Mouse (Mus musculus) left cerebral cortex, adult 2 months (tissue): ENCODE results near the gene Nudt17. TPM values are rescaled to one million over a fixed set of nuclear protein-coding genes. Genes with fewer than 3 reads are reported as not detected.
"Not testable (repeated sequence)": the region's sequence is repeated elsewhere in the genome, so short reads cannot be mapped to it uniquely, and the experiment has no call there.

Experiments used
- DNase-seq, 2 experiments: peaks; one replicate each; pipeline ENCODE4 v3.0.0; 2021 to 2022; ENCODE audit warnings: low spot score in 2 of 2, mixed read lengths in 1 of 2; ENCODE audit errors: extremely low spot score in 1 of 2
- H3K27ac ChIP-seq: fragments of 200-600 bp; 2 replicates; pipeline ENCODE4 v1.8.1; 2022
- H3K4me3 ChIP-seq: fragments of 200-600 bp; 2 replicates; pipeline ENCODE4 v1.8.1; 2022
- CTCF ChIP-seq: fragments of 200-600 bp; IDR thresholded peaks from 2 replicates; pipeline ENCODE4 v1.8.1; 2022; ENCODE audit warnings: antibody characterized with exemption, mild to moderate bottlenecking, moderate library complexity
- intact Hi-C: fragments of 180-260 bp; cut with DNase I; formaldehyde crosslinking; loops from one replicate; pipeline ENCODE4 v1.15.1; 2025
- long read RNA-seq, 2 experiments: library from polyadenylated mRNA; stranded (forward); transcript quantifications; one replicate each; pipeline ENCODE4 v2.0.0; 2021; ENCODE audit warnings: borderline mapping rate in 2 of 2
- total RNA-seq, 2 experiments: library from RNA; stranded (reverse); gene quantifications; 2 replicates each; pipeline ENCODE4 v1.2.3; 2021

Nudt17 gene
- total RNA-seq: 10 to 100 TPM in 1 of 2 experiments, 1 to 10 TPM in 1; 8.7 to 10.4 TPM
- long read RNA-seq, experiment 1, partial matches to known transcripts: 0 of 4 reads
- long read RNA-seq, experiment 1, other reads (novel, unspliced or antisense): 2 of 4 reads
- long read RNA-seq, experiment 2, partial matches to known transcripts: 0 of 1 reads
- long read RNA-seq, experiment 2, other reads (novel, unspliced or antisense): 1 of 1 reads

- Histone ChIP-seq H3K4me3 (peak within 1 kb of the TSS; percentile 63), H3K27ac (peak within 1 kb of the TSS; percentile 60)
- peak; percentile 100 for TF ChIP-seq CTCF
- DNase-seq: peak; percentile 81 to 90
- intact Hi-C loops: no loop called here
Observed at GRCm38 (mm10) chr3:96707903-96708683, at the start of gene Nudt17. Gene Nudt17, minus strand, starts transcription at chr3:96708562.

- no peak for DNase-seq
Observed at GRCm38 (mm10) chr3:96757691-96758090, 49.3 kb upstream of the Nudt17 start.

GRCm38 (mm10) chr3:96755935-96756334 lies 47.6 kb upstream of the Nudt17 start:
- intact Hi-C loops: no loop called here
- no peak for TF ChIP-seq CTCF

More at GRCm38 (mm10) chr3:96757691-96758090, 49.3 kb upstream of the Nudt17 start:
- Histone ChIP-seq H3K4me3 (no peak overlapping the region), H3K27ac (no peak overlapping the region)
- no peak for TF ChIP-seq CTCF
- intact Hi-C loops: no loop called here

GRCm38 (mm10) chr3:96746829-96747228 lies 38.5 kb upstream of the Nudt17 start:
- TF ChIP-seq CTCF: no peak
- intact Hi-C loops: no loop called here
- H3K27ac ChIP-seq: no peak overlapping the region
- H3K4me3 ChIP-seq: no peak overlapping the region
- no peak for DNase-seq

More at GRCm38 (mm10) chr3:96755935-96756334, 47.6 kb upstream of the Nudt17 start:
- Histone ChIP-seq H3K27ac (no peak overlapping the region), H3K4me3 (no peak overlapping the region)
- no peak for DNase-seq

GRCm38 (mm10) chr3:96744348-96744747 lies 36.0 kb upstream of the Nudt17 start:
- Histone ChIP-seq H3K27ac (no peak overlapping the region), H3K4me3 (no peak overlapping the region)
- intact Hi-C loops: no loop called here
- DNase-seq: no peak
- no peak for TF ChIP-seq CTCF

- DNase-seq, H3K27ac ChIP-seq, H3K4me3 ChIP-seq, intact Hi-C loops: not testable (repeated sequence)
Observed at GRCm38 (mm10) chr3:96740279-96740678, 31.9 kb upstream of the Nudt17 start.

- peak; percentile 15 for TF ChIP-seq CTCF
- no peak for DNase-seq
- intact Hi-C loops: no loop called here
- no peak overlapping the region for H3K4me3 ChIP-seq
- H3K27ac ChIP-seq: no peak overlapping the region
Observed at GRCm38 (mm10) chr3:96737995-96738394, 29.6 kb upstream of the Nudt17 start.

GRCm38 (mm10) chr3:96737013-96737740 lies 28.8 kb upstream of the Nudt17 start:
- TF ChIP-seq CTCF: no peak
- intact Hi-C loops: no loop called here
- DNase-seq: no peak
- no peak overlapping the region for H3K27ac ChIP-seq
- no peak overlapping the region for H3K4me3 ChIP-seq

GRCm38 (mm10) chr3:96735200-96735599 lies 26.8 kb upstream of the Nudt17 start:
- intact Hi-C loops: no loop called here
- no peak for DNase-seq
- H3K4me3 ChIP-seq: no peak overlapping the region
- no peak overlapping the region for H3K27ac ChIP-seq
- TF ChIP-seq CTCF: no peak

GRCm38 (mm10) chr3:96733984-96734383 lies 25.6 kb upstream of the Nudt17 start:
- intact Hi-C loops: no loop called here
- Histone ChIP-seq H3K27ac (no peak overlapping the region), H3K4me3 (no peak overlapping the region)
- TF ChIP-seq CTCF: no peak
- DNase-seq: no peak

GRCm38 (mm10) chr3:96730785-96731184 lies 22.4 kb upstream of the Nudt17 start:
- intact Hi-C loops: no loop called here
- no peak overlapping the region for H3K4me3 ChIP-seq
- no peak for DNase-seq
- H3K27ac ChIP-seq: no peak overlapping the region
- no peak for TF ChIP-seq CTCF

- DNase-seq: no peak
- intact Hi-C loops: loop anchor here (10.0 kb wide), 1 partner anchor 145 kb away; no protein-coding TSS in a partner anchor
- peak; percentile 31 for TF ChIP-seq CTCF
- peak overlapping the region; percentile 96 for H3K4me3 ChIP-seq
- H3K27ac ChIP-seq: no peak overlapping the region
Observed at GRCm38 (mm10) chr3:96729403-96729784, 21.0 kb upstream of the Nudt17 start.
